Mouse (Mus musculus): ENCODE data around the gene Slc37a1. TPM values are rescaled to one million over a fixed set of nuclear protein-coding genes. Genes with fewer than 3 reads are reported as not detected.
A peak's percentile ranks its signal among the peaks of the same experiment; 100 is the strongest.

Gene Slc37a1
- polyA plus RNA-seq, 1 experiment from 2014 or later = 14.7 TPM

- Histone ChIP-seq H3K4me1 (replicated peaks; ENCODE audit: control insufficient read depth, insufficient read depth) (no peaks in the 10 kb centered on the region), H3K27me3 (ENCODE audit: control insufficient read depth, insufficient read depth, low read length) (no peaks in the 10 kb centered on the region), H3K9ac (ENCODE audit: low read length) (no peak overlapping the region), H3K9me3 (ENCODE audit: control insufficient read depth, low read length) (no peaks in the 10 kb centered on the region), H3K4me3 (ENCODE audit: low read depth, low read length) (no peak overlapping the region), H3K36me3 (ENCODE audit: control insufficient read depth, insufficient read depth, low read length) (no peaks in the 10 kb centered on the region), H3K27ac (replicated peaks) (no peak overlapping the region), H3K4me2 (replicated peaks; ENCODE audit: low read depth) (no peak overlapping the region)
- no peak for ATAC-seq (ENCODE audit: low FRiP score, low TSS enrichment)
- WGBS = 63% methylated on average over 10 of the region's 10 CpGs
- TF ChIP-seq EP300 (optimal IDR thresholded peaks at IDR 0.05) (no peak), CTCF (IDR thresholded peaks at IDR 0.05; ENCODE audit: low read depth) (no peak)
- no peak for DNase-seq (ENCODE audit: low spot score)
Observed at GRCm38 (mm10) chr17:31378361-31378761, 91.8 kb downstream of the Slc37a1 start.

- no peak for ATAC-seq (ENCODE audit: low FRiP score, low TSS enrichment)
- TF ChIP-seq CTCF (IDR thresholded peaks at IDR 0.05; ENCODE audit: low read depth) = peak; percentile 51
- no peak for TF ChIP-seq EP300 (optimal IDR thresholded peaks at IDR 0.05)
- WGBS = 52% methylated on average over 2 of the region's 2 CpGs
- H3K36me3 ChIP-seq (ENCODE audit: control insufficient read depth, insufficient read depth, low read length) = no peaks in the 10 kb centered on the region
- H3K27me3 ChIP-seq (ENCODE audit: control insufficient read depth, insufficient read depth, low read length) = no peaks in the 10 kb centered on the region
- no peaks in the 10 kb centered on the region for H3K4me1 ChIP-seq (replicated peaks; ENCODE audit: control insufficient read depth, insufficient read depth)
- no peaks in the 10 kb centered on the region for H3K9me3 ChIP-seq (ENCODE audit: control insufficient read depth, low read length)
- H3K4me3 ChIP-seq (ENCODE audit: low read depth, low read length) = no peak overlapping the region
- H3K4me2 ChIP-seq (replicated peaks; ENCODE audit: low read depth) = no peak overlapping the region
- DNase-seq (ENCODE audit: low spot score) = no peak
- H3K27ac ChIP-seq (replicated peaks) = no peak overlapping the region
- no peak overlapping the region for H3K9ac ChIP-seq (ENCODE audit: low read length)
Observed at GRCm38 (mm10) chr17:31379086-31379485, 92.5 kb downstream of the Slc37a1 start.

- Histone ChIP-seq H3K9me3 (ENCODE audit: control insufficient read depth, low read length) (no peaks in the 10 kb centered on the region), H3K27me3 (ENCODE audit: control insufficient read depth, insufficient read depth, low read length) (no peaks in the 10 kb centered on the region), H3K4me3 (ENCODE audit: low read depth, low read length) (no peak overlapping the region), H3K9ac (ENCODE audit: low read length) (no peak overlapping the region), H3K36me3 (ENCODE audit: control insufficient read depth, insufficient read depth, low read length) (no peaks in the 10 kb centered on the region), H3K4me2 (replicated peaks; ENCODE audit: low read depth) (no peak overlapping the region), H3K4me1 (replicated peaks; ENCODE audit: control insufficient read depth, insufficient read depth) (no peaks in the 10 kb centered on the region), H3K27ac (replicated peaks) (no peak overlapping the region)
- TF ChIP-seq CTCF (IDR thresholded peaks at IDR 0.05; ENCODE audit: low read depth) (no peak), EP300 (optimal IDR thresholded peaks at IDR 0.05) (no peak)
- WGBS = 60% methylated on average over 8 of the region's 8 CpGs
- ATAC-seq (ENCODE audit: low FRiP score, low TSS enrichment) = no peak
- DNase-seq (ENCODE audit: low spot score) = no peak
Observed at GRCm38 (mm10) chr17:31379863-31380262, 93.3 kb downstream of the Slc37a1 start.

GRCm38 (mm10) chr17:31383320-31383719 is 96.7 kb downstream of the Slc37a1 start:
- Histone ChIP-seq H3K27me3 (ENCODE audit: control insufficient read depth, insufficient read depth, low read length) (no peaks in the 10 kb centered on the region), H3K27ac (replicated peaks) (no peak overlapping the region), H3K9ac (ENCODE audit: low read length) (no peak overlapping the region), H3K36me3 (ENCODE audit: control insufficient read depth, insufficient read depth, low read length) (no peaks in the 10 kb centered on the region), H3K4me3 (ENCODE audit: low read depth, low read length) (no peak overlapping the region), H3K9me3 (ENCODE audit: control insufficient read depth, low read length) (no peaks in the 10 kb centered on the region), H3K4me1 (replicated peaks; ENCODE audit: control insufficient read depth, insufficient read depth) (0 out of 2 replicates have a peak, but pooled peaks cover 4% of the 10 kb centered on the region), H3K4me2 (replicated peaks; ENCODE audit: low read depth) (no peak overlapping the region)
- peak; percentile 18; the same call in 1 of the 2 replicates for ATAC-seq (ENCODE audit: low FRiP score, low TSS enrichment)
- DNase-seq (ENCODE audit: low spot score) = peak; percentile 40
- TF ChIP-seq CTCF (IDR thresholded peaks at IDR 0.05; ENCODE audit: low read depth) = peak; percentile 26
- TF ChIP-seq EP300 (optimal IDR thresholded peaks at IDR 0.05) = no peak
- WGBS = 55% methylated on average over 6 of the region's 6 CpGs

GRCm38 (mm10) chr17:31384968-31385627 is 98.5 kb downstream of the Slc37a1 start:
- TF ChIP-seq CTCF (IDR thresholded peaks at IDR 0.05; ENCODE audit: low read depth) (no peak), EP300 (optimal IDR thresholded peaks at IDR 0.05) (no peak)
- Histone ChIP-seq H3K4me3 (ENCODE audit: low read depth, low read length) (no peak overlapping the region), H3K4me2 (replicated peaks; ENCODE audit: low read depth) (0 out of 2 replicates have a peak overlapping the region, but pooled peaks have one; percentile 93), H3K4me1 (replicated peaks; ENCODE audit: control insufficient read depth, insufficient read depth) (peaks cover 13% of the 10 kb centered on the region), H3K27ac (replicated peaks) (peak overlapping the region; percentile 35; the same call in 1 of the 2 replicates), H3K9me3 (ENCODE audit: control insufficient read depth, low read length) (no peaks in the 10 kb centered on the region), H3K27me3 (ENCODE audit: control insufficient read depth, insufficient read depth, low read length) (no peaks in the 10 kb centered on the region), H3K36me3 (ENCODE audit: control insufficient read depth, insufficient read depth, low read length) (no peaks in the 10 kb centered on the region), H3K9ac (ENCODE audit: low read length) (no peak overlapping the region)
- DNase-seq (ENCODE audit: low spot score) (peak; percentile 21), ATAC-seq (ENCODE audit: low FRiP score, low TSS enrichment) (no peak; the same call in 1 of the 2 replicates)
- 25% methylated on average over 8 of the region's 8 CpGs for WGBS

Measured in stomach, postnatal 0 days (tissue).